Mouse (Mus musculus) stomach, embryonic 16.5 days (tissue): ENCODE measurements at regions not wholly inside any gene's neighbourhood (a gene's known extent, or its start where the extent isn't known, plus 50 kb on each side); places are given as distances from the start of the nearest gene placed in this dataset.

Experiments
- ATAC-seq: fragments of 200-750 bp; cut with Nextera tagmentation; 2 replicates; pipeline ENCODE4 v1.8.0; 2017; ENCODE audit warnings: moderate number of reproducible peaks, moderate TSS enrichment; ENCODE audit not compliant: insufficient read depth, low FRiP score
- H3K27ac ChIP-seq: fragments of 300-500 bp; sonication (generic); 2 replicates; pipeline ENCODE4 v1.5.1; 2014; ENCODE audit warnings: low read length
- H3K27me3 ChIP-seq: fragments of 300-500 bp; sonication (generic); 2 replicates; pipeline ENCODE4 v1.6.1; 2014; ENCODE audit warnings: low read length, control low read depth, mixed read lengths; ENCODE audit not compliant: control insufficient read depth, insufficient read depth
- H3K36me3 ChIP-seq: fragments of 300-500 bp; sonication (generic); 2 replicates; pipeline ENCODE4 v1.6.1; 2014; ENCODE audit warnings: low read length; ENCODE audit not compliant: control insufficient read depth, insufficient read depth
- H3K4me1 ChIP-seq: fragments of 300-500 bp; sonication (generic); 2 replicates; pipeline ENCODE4 v1.6.1; 2014; ENCODE audit warnings: low read length, control low read depth, mixed read lengths; ENCODE audit not compliant: control insufficient read depth, insufficient read depth
- H3K4me2 ChIP-seq: fragments of 300-500 bp; sonication (generic); 2 replicates; pipeline ENCODE4 v1.6.1; 2014; ENCODE audit warnings: low read depth, low read length, mixed read lengths
- H3K4me3 ChIP-seq: fragments of 300-500 bp; sonication (generic); replicated peaks from 2 replicates; pipeline ENCODE4 v1.5.1; 2014; ENCODE audit warnings: mild to moderate bottlenecking, low read length
- H3K9ac ChIP-seq: fragments of 300-500 bp; sonication (generic); 2 replicates; pipeline ENCODE4 v1.6.1; 2014; ENCODE audit warnings: low read length
- H3K9me3 ChIP-seq: fragments of 300-500 bp; sonication (generic); replicated peaks from 2 replicates; pipeline ENCODE4 v1.6.1; 2016; ENCODE audit warnings: low read length, control low read depth; ENCODE audit not compliant: control insufficient read depth
- WGBS: fragments of 180-500 bp; shearing (Covaris S2); extraction: QIAGEN DNeasy Blood & Tissue Kit; methylation state at CpG from one replicate; pipeline ENCODE4 v1.1.7; 2014; 5-methylcytosine and 5-hydroxymethylcytosine counted together

GRCm38 (mm10) chr2:106540176-106540575 lies 152.9 kb upstream of the Mpped2 start:
- Histone ChIP-seq H3K9me3 (no peaks in the 10 kb centered on the region), H3K4me3 (no peak overlapping the region), H3K4me1 (no peaks in the 10 kb centered on the region), H3K27me3 (no peaks in the 10 kb centered on the region), H3K9ac (no peak overlapping the region), H3K27ac (no peak overlapping the region), H3K4me2 (no peak overlapping the region), H3K36me3 (no peaks in the 10 kb centered on the region)
- no peak for ATAC-seq
- WGBS: 95% methylated on average over 5 of the region's 5 CpGs

- H3K27ac ChIP-seq: no peak overlapping the region
- no peaks in the 10 kb centered on the region for H3K36me3 ChIP-seq
- no peaks in the 10 kb centered on the region for H3K4me1 ChIP-seq
- H3K27me3 ChIP-seq: no peaks in the 10 kb centered on the region
- no peak for ATAC-seq
- no peak overlapping the region for H3K9ac ChIP-seq
- H3K4me2 ChIP-seq: no peak overlapping the region
- H3K9me3 ChIP-seq: no peaks in the 10 kb centered on the region
- WGBS: 69% methylated on average over 4 of the region's 4 CpGs
- no peak overlapping the region for H3K4me3 ChIP-seq
Observed at GRCm38 (mm10) chr2:106547117-106547516, 146.0 kb upstream of the Mpped2 start.

GRCm38 (mm10) chr2:106553666-106554065 lies 139.4 kb upstream of the Mpped2 start:
- Histone ChIP-seq H3K27ac (no peak overlapping the region), H3K4me2 (no peak overlapping the region), H3K4me3 (no peak overlapping the region), H3K9ac (no peak overlapping the region), H3K27me3 (no peaks in the 10 kb centered on the region), H3K36me3 (no peaks in the 10 kb centered on the region), H3K4me1 (no peaks in the 10 kb centered on the region), H3K9me3 (no peaks in the 10 kb centered on the region)
- WGBS: 90% methylated on average over 5 of the region's 5 CpGs
- no peak for ATAC-seq

GRCm38 (mm10) chr2:106561571-106562090 lies 131.4 kb upstream of the Mpped2 start:
- ATAC-seq: no peak
- no peaks in the 10 kb centered on the region for H3K9me3 ChIP-seq
- H3K27ac ChIP-seq: no peak overlapping the region
- no peaks in the 10 kb centered on the region for H3K4me1 ChIP-seq
- no peak overlapping the region for H3K4me3 ChIP-seq
- no peaks in the 10 kb centered on the region for H3K27me3 ChIP-seq
- 64% methylated on average over 3 of the region's 3 CpGs for WGBS
- H3K4me2 ChIP-seq: no peak overlapping the region
- H3K9ac ChIP-seq: no peak overlapping the region
- no peaks in the 10 kb centered on the region for H3K36me3 ChIP-seq

GRCm38 (mm10) chr2:106570226-106570625 lies 122.8 kb upstream of the Mpped2 start:
- no peak for ATAC-seq
- 77% methylated on average over 1 of the region's 1 CpGs for WGBS

GRCm38 (mm10) chr2:106571346-106571745 lies 121.7 kb upstream of the Mpped2 start:
- no peaks in the 10 kb centered on the region for H3K27me3 ChIP-seq
- WGBS: 93% methylated on average over 3 of the region's 3 CpGs

More at GRCm38 (mm10) chr2:106570226-106570625, 122.8 kb upstream of the Mpped2 start:
- no peaks in the 10 kb centered on the region for H3K36me3 ChIP-seq
- H3K9ac ChIP-seq: no peak overlapping the region
- H3K4me3 ChIP-seq: no peak overlapping the region
- H3K4me1 ChIP-seq: no peaks in the 10 kb centered on the region
- H3K27ac ChIP-seq: no peak overlapping the region
- H3K27me3 ChIP-seq: no peaks in the 10 kb centered on the region
- H3K4me2 ChIP-seq: no peak overlapping the region
- H3K9me3 ChIP-seq: no peaks in the 10 kb centered on the region

GRCm38 (mm10) chr2:106571913-106572312 lies 121.2 kb upstream of the Mpped2 start:
- no peaks in the 10 kb centered on the region for H3K27me3 ChIP-seq
- ATAC-seq: no peak
- H3K4me2 ChIP-seq: no peak overlapping the region
- 59% methylated on average over 2 of the region's 2 CpGs for WGBS
- H3K9ac ChIP-seq: no peak overlapping the region
- no peaks in the 10 kb centered on the region for H3K4me1 ChIP-seq
- H3K36me3 ChIP-seq: no peaks in the 10 kb centered on the region
- H3K4me3 ChIP-seq: no peak overlapping the region
- no peaks in the 10 kb centered on the region for H3K9me3 ChIP-seq
- no peak overlapping the region for H3K27ac ChIP-seq

More at GRCm38 (mm10) chr2:106571346-106571745, 121.7 kb upstream of the Mpped2 start:
- H3K9me3 ChIP-seq: no peaks in the 10 kb centered on the region
- H3K4me2 ChIP-seq: no peak overlapping the region
- H3K9ac ChIP-seq: no peak overlapping the region
- H3K4me1 ChIP-seq: no peaks in the 10 kb centered on the region
- H3K4me3 ChIP-seq: no peak overlapping the region
- no peaks in the 10 kb centered on the region for H3K36me3 ChIP-seq
- H3K27ac ChIP-seq: no peak overlapping the region
- ATAC-seq: no peak

GRCm38 (mm10) chr2:106576746-106577323 lies 116.2 kb upstream of the Mpped2 start:
- ATAC-seq: no peak
- Histone ChIP-seq H3K4me3 (no peak overlapping the region), H3K27ac (no peak overlapping the region), H3K4me1 (no peaks in the 10 kb centered on the region; the same call in 1 of the 2 replicates), H3K27me3 (no peaks in the 10 kb centered on the region), H3K36me3 (no peaks in the 10 kb centered on the region), H3K9me3 (no peaks in the 10 kb centered on the region), H3K9ac (no peak overlapping the region), H3K4me2 (no peak overlapping the region)
- 42% methylated on average over 4 of the region's 4 CpGs for WGBS

- H3K36me3 ChIP-seq: no peaks in the 10 kb centered on the region
- no peak for ATAC-seq
- H3K27ac ChIP-seq: no peak overlapping the region
- H3K9me3 ChIP-seq: no peaks in the 10 kb centered on the region
- no peaks in the 10 kb centered on the region; the same call in 1 of the 2 replicates for H3K4me1 ChIP-seq
- H3K4me2 ChIP-seq: no peak overlapping the region
- no peaks in the 10 kb centered on the region for H3K27me3 ChIP-seq
- no peak overlapping the region for H3K9ac ChIP-seq
- H3K4me3 ChIP-seq: no peak overlapping the region
- 50% methylated on average over 1 of the region's 1 CpGs for WGBS
Observed at GRCm38 (mm10) chr2:106578062-106578461, 115.0 kb upstream of the Mpped2 start.
